Mouse (Mus musculus): ENCODE data around the gene Ift20. TPM values are rescaled to one million over a fixed set of nuclear protein-coding genes. Genes with fewer than 3 reads are reported as not detected.
"Not testable (repeated sequence)": the region's sequence is repeated elsewhere in the genome, so short reads cannot be mapped to it uniquely, and the experiment has no call there.

Ift20 gene
- polyA plus RNA-seq, 1 experiment, result 105 TPM

DNA sequence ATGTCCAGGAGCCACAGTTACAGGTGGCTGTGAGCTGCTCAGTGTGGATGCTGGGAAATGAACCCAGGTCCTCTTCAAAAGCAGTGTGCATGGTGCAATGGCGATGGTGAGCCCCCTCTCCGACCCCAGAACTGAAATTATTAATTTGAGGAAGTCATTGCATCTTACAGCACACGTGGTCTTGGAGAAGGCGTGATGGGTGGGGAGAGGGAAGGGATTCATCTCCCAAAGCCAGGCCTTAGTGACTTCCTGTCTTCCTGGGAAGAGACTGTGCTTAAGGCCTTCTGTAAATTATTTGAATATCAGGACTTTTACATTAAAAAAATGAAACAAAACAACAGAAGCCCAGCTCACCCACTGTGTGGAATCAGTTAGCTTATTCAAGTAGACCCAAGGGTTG, 19.9 kb downstream of the Ift20 start:
- no peak for DNase-seq (ENCODE audit: extremely low spot score in 1 of 2, low spot score in 1 of 2)

DNA sequence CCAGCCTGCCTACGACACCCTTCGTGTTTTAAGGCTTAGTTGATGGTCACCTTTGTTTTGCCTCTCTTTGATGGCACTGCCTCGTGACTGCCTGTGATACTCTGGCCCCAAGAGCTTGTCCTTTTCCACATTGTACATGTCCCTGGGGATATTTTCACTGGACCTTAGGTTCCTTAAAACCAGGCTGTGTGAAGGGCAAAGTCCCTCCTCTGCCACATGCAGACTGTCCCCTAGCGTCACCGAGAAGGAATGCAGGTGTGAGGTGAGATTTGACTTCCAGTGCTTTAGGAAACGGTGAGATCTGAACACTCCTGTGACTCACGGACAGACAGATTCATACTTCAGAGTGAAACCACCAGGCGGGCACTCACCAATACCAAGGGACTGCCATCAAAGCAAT, 21.1 kb downstream of the Ift20 start:
- DNase-seq (ENCODE audit: extremely low spot score in 1 of 2, low spot score in 1 of 2), result no peak

DNA sequence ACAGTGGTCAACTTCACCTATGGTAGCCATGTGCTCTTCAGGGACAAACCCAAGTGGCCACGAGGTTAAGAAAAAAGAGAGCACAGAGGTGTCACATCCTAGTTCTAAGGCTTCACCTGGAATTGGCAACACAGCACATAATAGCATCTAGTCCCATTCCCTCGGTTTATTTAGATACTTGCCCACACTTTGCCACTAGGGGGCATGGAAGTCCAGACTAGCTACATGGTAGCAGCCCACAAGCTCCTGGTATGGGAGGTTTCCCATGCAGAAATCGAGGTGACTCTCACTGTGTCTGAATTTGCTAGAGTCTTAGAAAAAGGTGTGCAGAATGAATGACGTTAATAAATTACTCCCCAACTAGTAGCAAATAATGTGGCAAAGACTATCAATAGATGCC, 24.3 kb downstream of the Ift20 start:
- peak; percentile 76 to 94 for DNase-seq (ENCODE audit: extremely low spot score in 1 of 2, low spot score in 1 of 2)

GRCm38 (mm10) chr11:78566775-78567174, 30.6 kb downstream of the Ift20 start:
- no peak for DNase-seq (ENCODE audit: extremely low spot score in 1 of 2, low spot score in 1 of 2)

GRCm38 (mm10) chr11:78567614-78568013, 31.5 kb downstream of the Ift20 start:
- DNase-seq (ENCODE audit: extremely low spot score in 1 of 2, low spot score in 1 of 2), result no peak

GRCm38 (mm10) chr11:78568827-78569226, 32.7 kb downstream of the Ift20 start:
- DNase-seq (ENCODE audit: extremely low spot score in 1 of 2, low spot score in 1 of 2), result no peak

- no peak for DNase-seq (ENCODE audit: extremely low spot score in 1 of 2, low spot score in 1 of 2)
These were observed 33.6 kb downstream of the Ift20 start for GRCm38 (mm10) chr11:78569806-78570205.

DNA sequence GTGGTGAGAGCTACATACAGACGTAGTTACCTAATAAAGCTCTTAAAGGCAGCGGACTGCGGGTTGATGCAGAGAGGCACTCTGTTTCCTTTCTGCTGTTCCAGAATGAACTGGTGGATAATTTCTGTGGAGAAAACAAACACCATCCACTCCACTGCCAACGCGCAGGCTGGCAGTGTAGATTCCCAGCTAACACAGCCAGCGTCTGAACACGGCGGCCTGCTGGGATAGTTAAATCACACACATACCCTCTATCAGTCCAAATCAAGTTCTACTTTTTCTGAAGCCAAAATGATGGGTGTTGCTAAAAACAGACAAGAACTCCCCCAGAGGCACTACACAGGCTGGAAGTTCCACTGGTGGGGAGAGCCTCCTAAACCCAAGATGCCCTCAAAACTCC, 35.3 kb downstream of the Ift20 start:
- DNase-seq (ENCODE audit: extremely low spot score in 1 of 2, low spot score in 1 of 2), result peak in 1 of 2 experiments; percentile 45

DNA sequence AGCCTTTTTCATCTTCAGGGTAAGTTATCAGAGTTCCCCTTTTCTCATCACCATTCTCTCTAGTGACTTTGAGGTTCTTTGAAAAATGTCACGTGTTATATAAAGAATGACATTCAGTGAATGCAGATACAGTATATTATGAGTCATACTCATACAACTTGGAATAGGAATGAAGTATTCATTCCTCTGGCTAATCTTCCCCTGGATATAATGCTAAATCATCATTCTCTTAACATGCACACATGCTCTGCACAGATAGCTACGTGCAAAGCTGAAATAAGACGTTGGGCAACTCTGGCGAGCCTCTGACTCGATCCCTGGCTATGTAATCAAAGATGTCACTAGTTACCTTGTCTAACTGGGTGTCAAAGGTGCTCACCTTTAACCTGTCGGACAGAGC, 35.7 kb downstream of the Ift20 start:
- DNase-seq (ENCODE audit: extremely low spot score in 1 of 2, low spot score in 1 of 2), result no peak

- DNase-seq (ENCODE audit: extremely low spot score in 1 of 2, low spot score in 1 of 2), result not testable (repeated sequence)
These were observed 37.9 kb downstream of the Ift20 start for GRCm38 (mm10) chr11:78574031-78574430.

DNA sequence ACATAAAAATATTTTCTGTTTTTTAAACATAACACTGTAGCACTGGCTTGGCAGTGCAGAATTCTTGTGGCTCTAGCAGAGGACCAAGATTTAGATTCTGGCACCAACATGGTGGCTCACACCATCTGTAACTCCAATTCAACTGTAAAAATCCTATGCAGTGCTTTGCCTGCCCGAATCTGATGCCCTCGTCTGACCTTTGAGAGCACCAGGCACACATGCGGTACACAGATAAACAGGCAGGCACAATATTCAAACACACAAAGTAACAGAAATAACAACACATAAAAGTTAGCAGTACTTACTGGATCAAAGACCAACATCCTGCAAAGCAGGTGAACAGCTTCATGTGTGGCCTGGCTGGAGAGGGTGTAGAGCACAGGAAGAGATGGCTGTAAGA, 38.4 kb downstream of the Ift20 start:
- DNase-seq (ENCODE audit: extremely low spot score in 1 of 2, low spot score in 1 of 2), result no peak

- no peak for DNase-seq (ENCODE audit: extremely low spot score in 1 of 2, low spot score in 1 of 2)
These were observed 38.8 kb downstream of the Ift20 start for GRCm38 (mm10) chr11:78574975-78575374.

GRCm38 (mm10) chr11:78582848-78583247, 46.7 kb downstream of the Ift20 start:
- no peak for DNase-seq (ENCODE audit: extremely low spot score in 1 of 2, low spot score in 1 of 2)

DNA sequence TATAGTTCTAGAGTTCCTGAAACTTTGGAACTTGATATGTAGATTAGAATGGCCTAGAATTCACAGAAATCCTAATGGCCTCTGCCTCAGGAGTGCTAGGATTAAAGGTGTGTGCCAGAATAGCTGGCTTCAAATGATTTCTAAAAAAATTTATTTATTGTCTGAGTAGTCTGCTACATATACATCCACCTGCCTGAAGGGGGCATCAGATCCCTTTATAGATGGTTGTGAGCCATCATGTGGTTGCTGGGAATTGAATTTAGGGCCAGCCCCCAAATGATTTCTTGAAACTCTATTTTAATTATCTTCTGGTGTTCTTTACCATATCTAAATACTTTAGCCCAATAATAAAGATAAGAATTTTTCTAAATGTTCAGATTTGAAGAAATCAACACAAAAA, 49.9 kb downstream of the Ift20 start:
- no peak for DNase-seq (ENCODE audit: extremely low spot score in 1 of 2, low spot score in 1 of 2)

DNA sequence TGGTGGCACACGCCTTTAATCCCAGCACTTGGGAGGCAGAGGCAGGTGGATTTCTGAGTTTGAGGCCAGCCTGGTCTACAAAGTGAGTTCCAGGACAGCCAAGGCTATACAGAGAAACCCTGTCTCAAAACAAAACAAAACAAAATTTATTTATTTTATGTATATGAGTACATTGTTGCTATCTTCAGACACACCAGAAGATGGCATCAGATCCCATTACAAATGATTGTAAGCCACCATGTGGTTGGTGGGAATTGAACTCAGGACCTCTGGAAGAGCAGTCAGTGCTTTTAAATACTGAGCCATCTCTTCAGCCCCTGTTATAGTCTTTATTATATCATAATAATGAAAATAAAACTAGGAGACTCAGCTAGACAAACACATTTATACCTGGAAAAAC, 51.5 kb downstream of the Ift20 start:
- DNase-seq (ENCODE audit: extremely low spot score in 1 of 2, low spot score in 1 of 2), result not testable (repeated sequence)

Other genes with a start within 250 kb of the Ift20 start
- 15.2 and 18.6 TPM in 2 replicates for gene BC030499, start 245.5 kb upstream of the Ift20 start, polyA plus RNA-seq (2012; rRNA removed)
- gene Spag5, start 234.8 kb upstream of the Ift20 start, polyA plus RNA-seq (2012; rRNA removed), result 14.7 and 16.8 TPM in 2 replicates
- 1,301 and 1,427 TPM in 2 replicates for gene Aldoc, start 213.4 kb upstream of the Ift20 start, polyA plus RNA-seq (2012; rRNA removed)
- 60.4 and 65.7 TPM in 2 replicates for gene Pigs, start 207.9 kb upstream of the Ift20 start, polyA plus RNA-seq (2012; rRNA removed)
- 69.3 and 73.8 TPM in 2 replicates for gene Unc119, start 192.9 kb upstream of the Ift20 start, polyA plus RNA-seq (2012; rRNA removed)
- gene Foxn1, start 149.8 kb upstream of the Ift20 start, polyA plus RNA-seq (2012; rRNA removed), result not detected in 2 replicates
- not detected in 2 replicates for gene Slc13a2, start 114.1 kb upstream of the Ift20 start, polyA plus RNA-seq (2012; rRNA removed)
- gene Slc46a1, start 70.7 kb upstream of the Ift20 start, polyA plus RNA-seq (2012; rRNA removed), result 14.1 and 14.4 TPM in 2 replicates
- gene Sarm1, start 38.6 kb upstream of the Ift20 start, polyA plus RNA-seq (2012; rRNA removed), result 28.6 and 29.2 TPM in 2 replicates
- gene Vtn, start 37.3 kb upstream of the Ift20 start, polyA plus RNA-seq (2012; rRNA removed), result 181 and 199 TPM in 2 replicates
- gene Sebox, start 32.9 kb upstream of the Ift20 start, polyA plus RNA-seq (2012; rRNA removed), result 3.0 and 3.6 TPM in 2 replicates
- gene Tmem199, start 24.2 kb upstream of the Ift20 start, polyA plus RNA-seq (2012; rRNA removed), result 51.4 and 56.6 TPM in 2 replicates
- 107 and 115 TPM in 2 replicates for gene Poldip2, start 24.2 kb upstream of the Ift20 start, polyA plus RNA-seq (2012; rRNA removed)
- gene Tnfaip1, start within 50 bp of the Ift20 start, polyA plus RNA-seq (2012; rRNA removed), result 34.2 and 36.1 TPM in 2 replicates
- 14.1 and 18.7 TPM in 2 replicates for gene Tmem97, start 14.4 kb downstream of the Ift20 start, polyA plus RNA-seq (2012; rRNA removed)
- 55.9 and 58.6 TPM in 2 replicates for gene Nlk, start 161.0 kb downstream of the Ift20 start, polyA plus RNA-seq (2012; rRNA removed)
- gene Ccnq, start 215.4 kb downstream of the Ift20 start, polyA plus RNA-seq (2012; rRNA removed), result 28.8 and 34.8 TPM in 2 replicates

Measured in frontal cortex, adult 2 months (tissue).